Mouse (Mus musculus) frontal cortex, adult (tissue): ENCODE data around the gene Ehd3.

ENCODE experiments used
- ATAC-seq: cut with Nextera tagmentation; 2 replicates; pipeline ENCODE4 v1.9.2; 2017; ENCODE audit warnings: mild to moderate bottlenecking, moderate library complexity, mixed read lengths; ENCODE audit not compliant: low TSS enrichment

The Ehd3 gene

DNA sequence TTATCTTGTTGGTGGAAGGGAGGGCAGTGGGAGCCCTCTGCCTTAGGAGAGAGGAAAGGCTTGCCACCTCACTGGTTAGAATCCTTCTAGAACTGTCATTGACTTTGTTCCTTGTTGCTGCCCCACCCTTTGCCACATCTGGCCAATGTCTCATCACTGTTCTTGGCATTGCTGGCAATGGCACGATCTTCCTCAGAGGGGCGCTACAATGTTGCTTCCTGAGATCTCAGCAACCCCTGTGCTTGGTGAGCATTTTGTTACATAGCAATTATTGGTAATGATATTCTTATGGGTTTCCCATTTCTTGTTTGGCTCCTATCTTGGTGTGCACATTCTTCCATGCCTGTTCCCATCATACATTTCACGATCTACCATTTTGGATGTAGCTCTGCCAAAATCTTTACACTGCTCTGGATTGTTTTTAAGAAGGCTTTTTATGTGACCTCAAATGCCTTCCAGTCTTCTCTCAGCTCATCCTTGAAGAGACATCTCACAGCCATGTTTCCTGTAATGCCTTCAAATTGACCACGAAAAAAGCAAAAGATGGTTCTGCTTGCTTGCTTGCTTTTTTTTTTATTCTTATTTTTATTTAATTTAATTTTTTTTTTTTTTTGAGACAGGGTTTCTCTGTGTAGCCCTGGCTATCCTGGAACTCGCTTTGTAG lies at the start of gene Ehd3:
Ehd3 (plus strand) TSS at position 614 of the 664 bp plus-strand sequence.
- no peak for ATAC-seq

DNA sequence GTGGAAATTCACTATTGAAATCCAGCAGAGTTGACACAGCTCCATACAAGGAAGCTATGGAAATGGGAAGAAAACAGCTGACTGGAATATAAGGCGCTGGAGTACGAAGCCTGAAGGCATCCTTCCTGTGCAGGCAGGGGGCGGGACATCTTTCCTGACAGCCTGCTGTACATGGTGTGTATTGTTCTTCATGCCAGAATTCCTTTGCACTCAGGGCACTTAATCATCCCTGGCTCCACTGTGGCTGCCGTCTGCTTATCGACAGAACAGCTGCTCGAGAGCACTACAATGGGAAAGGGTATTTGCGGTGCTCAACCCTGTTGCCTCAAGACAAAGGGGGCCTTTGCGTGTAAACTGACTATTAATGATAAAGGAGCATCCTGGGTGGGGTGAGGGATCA lies 33.0 kb upstream of the Ehd3 start:
- ATAC-seq = peak; percentile 81

DNA sequence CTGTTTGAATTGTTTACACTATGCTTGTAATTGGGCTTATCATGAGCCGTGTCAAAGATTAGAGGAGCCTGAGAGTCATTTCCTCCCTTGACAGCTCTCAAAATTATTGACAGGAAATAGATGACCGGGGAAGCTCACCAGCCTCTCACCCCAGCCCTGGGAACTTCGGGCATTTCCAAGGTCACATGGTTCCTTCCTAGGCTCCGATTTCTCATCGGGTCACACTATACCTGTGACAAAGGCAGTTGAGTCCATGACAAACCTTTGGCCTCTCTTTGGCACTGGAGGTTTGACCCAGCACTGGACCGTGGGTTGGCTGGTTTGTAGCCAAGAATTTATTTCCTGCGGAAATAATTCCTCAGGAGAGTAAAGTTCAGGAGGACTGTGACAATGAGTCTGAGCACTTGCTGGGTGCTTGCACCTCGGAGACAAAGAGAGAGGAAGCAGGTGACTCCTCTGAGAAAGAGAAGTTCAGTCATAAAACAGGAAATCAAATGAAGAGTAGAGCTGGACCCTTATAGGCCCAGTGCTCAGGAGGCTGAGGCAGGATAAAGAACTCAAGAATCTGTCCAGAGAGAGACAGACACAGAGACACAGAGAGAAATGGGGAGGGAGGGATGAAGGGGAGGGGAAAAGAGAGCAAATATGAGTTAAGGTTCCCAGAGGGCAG lies 17.2 kb upstream of the Ehd3 start:
- ATAC-seq = no peak

DNA sequence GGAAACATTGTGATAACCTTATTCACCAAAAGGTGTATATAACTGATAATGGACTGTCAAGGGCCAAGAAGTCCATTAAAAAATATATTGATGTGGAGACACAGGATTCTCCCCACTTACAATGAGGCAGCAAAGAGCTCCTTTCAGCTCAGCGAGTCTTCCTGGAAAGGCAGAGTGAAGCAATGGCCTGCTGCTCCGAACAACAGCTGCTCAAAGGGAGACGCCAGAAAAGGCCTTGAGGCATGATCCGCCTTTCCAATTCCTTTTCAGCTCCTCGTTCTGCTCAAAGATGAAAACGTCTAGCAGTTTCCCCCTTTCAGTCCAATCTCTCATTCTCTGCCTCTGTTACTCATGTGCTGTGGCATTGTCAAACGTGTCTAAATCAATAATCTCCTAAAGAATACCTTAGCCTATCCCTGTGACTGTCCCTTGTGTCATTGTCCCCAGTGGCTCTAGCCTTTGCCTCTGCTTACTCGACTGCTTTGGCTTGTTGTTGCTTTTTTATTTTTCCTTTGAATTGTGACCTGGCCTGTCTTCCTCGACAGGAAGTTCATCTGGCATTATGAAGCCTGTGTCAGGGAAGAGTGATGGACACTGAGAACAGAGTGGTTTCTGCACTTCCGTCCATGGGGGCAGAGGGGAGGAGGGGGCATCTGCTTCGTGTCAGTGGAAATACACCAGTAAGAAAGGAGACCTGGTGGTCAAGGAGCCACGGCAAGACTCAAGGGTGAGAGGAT lies 13.5 kb upstream of the Ehd3 start:
- ATAC-seq = no peak

DNA sequence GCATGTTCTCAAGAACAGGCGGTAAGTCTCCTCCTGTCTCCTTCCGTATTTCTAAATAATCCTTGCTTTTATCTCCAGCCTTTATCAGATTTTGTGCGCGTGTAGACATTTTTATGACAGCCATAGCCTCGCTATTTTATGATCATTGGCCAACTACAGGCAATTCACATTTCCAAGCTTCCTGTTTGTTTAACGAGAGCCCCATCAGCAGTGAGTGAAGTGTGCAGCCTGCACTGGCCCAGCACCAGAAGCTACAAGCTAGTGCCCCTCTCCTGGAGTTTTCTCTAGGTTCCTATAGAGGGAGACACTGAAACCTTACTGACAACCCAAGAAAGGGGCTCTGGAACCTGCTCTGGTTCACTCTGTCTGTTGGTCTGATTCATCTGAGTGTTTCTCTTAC lies 7.1 kb upstream of the Ehd3 start:
- no peak for ATAC-seq

DNA sequence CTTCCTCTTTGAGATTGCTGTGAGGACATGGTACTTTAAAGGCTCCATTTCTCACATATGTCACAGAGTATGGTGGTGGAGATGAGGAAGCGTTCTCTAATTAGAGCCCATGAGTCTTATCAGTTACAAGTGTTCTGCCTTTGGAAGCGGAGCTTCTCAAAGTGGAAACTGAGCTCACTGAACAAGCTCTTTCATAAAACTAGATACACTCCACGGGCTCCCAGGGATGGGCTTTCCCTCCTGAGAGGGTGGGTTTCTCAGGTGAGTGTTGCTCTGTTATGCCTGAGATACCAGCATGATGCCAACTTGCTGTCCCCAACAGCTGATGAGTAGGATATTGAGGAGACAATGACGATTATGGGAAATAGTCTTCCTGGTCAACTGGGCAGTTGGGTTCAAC lies 6.2 kb upstream of the Ehd3 start:
- no peak for ATAC-seq

DNA sequence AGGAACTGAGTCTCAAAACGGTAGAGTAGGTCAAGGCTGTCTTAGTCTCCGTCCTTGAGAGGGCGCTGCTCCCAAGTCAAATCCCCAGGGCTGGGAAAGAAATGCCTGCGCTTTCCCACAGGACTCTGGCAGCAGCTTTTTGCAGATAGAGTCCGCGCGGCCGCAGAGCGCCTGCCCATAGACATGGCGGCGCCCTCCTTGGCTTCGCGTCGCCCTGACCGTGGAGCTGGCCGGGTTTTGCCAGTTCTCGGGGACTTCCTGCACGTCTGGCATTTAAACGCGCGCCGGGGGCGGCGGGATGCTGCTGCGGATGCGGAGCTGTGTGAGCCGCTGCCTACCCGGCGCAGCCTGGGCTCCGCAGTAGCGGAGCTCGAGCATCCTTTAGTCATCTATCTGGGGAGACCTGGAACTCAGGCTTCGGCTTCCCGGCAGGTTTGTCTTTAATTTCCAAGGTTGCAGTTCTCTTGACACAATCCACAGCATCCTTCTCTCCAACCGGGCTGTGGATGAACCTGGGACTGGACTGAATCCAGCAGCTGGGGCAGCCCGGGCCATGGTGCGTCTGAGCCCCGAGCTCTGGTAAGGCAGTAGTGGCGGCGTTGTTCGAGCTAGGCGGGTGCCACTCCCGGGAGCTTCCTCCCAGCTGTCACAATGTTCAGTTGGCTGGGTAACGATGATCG lies 798 bp downstream of the Ehd3 start:
- peak; percentile 97 for ATAC-seq

DNA sequence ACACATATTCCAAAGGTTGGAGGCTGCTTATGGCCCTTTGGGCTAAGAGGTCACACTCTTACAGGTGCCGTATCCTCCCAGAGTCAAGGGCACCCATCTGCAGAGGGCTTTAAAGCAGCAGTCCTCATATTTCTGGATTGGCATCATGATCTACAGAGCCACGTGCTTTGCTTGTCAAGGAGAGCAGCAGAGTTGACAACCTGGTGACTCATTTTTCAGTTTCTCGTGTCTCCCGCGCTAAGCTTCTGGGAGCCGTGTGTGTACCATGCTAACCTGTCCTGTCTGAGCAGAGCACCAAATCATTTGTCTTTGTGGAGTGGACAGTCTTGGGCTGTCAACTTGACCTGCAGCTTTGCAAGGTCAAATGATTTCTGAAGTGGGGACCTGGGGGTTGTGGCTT lies 2.4 kb downstream of the Ehd3 start:
- no peak for ATAC-seq

DNA sequence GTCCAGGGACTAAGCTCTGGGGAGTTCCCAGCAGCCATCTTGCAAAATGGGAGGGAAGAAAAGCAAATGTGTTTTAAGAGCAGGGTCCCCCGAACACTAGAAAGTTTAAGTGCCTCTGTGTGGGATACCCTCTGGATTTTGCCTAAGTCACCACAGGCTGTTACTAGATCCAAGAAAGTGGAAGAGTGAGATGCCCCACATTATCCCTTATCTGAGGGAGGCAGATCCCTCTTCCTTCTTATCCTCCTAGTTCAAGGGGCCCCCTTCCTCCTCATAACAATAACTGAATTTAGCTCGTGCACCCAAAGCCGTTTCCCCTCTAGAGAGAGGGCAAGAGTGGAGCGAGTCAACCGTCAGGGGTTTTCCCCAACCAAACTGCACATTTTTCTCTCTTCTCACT lies 3.3 kb downstream of the Ehd3 start:
- ATAC-seq = no peak

DNA sequence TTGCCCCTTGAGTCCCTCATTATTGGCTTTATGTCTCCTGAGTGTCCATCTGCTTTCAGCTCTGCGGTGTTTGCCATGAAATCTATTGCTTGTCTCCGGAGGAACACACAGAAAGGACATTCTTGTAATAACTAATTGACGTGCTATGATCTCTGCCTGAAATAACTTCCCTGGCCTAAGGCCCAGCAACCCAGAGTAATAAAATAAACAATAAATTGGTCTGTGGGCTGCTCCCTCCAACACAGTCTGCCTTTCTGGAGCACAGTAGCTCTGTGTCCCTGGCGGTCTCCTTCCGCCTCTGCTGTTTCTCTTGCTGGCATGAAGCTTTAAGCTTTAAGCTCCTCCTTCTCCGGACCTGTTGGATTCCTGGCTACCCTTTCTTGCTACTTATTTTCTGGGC lies 4.5 kb downstream of the Ehd3 start:
- no peak for ATAC-seq

DNA sequence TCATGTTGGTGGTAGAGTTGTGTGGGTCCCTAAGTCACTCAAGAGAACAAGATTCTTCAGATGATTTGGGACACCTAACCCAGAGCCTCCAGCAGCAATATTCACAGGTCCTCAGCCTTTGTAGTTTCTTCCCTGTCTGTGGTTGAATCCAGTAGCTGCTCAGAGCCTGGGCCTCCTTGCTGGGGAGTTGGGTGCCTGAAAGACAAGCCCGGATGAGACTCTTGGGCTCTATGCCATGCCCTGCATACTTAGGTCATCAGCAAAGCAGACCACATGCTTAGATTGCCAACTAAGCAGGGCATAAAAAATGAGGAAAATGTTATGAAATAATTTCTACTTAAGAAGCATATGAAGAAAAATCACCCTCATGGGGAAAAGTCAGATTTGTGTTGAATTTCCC lies 6.9 kb downstream of the Ehd3 start:
- no peak for ATAC-seq

DNA sequence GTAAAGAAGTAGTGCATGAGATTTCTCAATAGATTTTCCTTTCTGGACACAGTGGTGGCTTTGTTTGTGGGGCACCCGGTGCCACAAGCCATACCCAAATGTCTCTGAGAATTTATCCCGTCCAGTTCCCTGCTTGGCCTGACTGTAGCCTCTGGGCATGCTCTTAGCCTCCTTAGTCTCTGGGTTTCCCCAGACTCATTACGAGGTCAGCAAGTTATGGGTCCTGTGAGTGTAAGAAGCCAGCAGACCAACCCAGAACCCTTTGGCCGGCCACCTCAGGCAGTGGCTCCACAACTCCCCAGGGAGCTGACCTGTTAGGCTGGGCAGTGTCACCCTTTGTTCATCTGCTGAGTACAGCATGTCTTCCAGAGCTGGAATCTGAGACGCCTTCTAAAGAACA lies 7.6 kb downstream of the Ehd3 start:
- no peak for ATAC-seq

DNA sequence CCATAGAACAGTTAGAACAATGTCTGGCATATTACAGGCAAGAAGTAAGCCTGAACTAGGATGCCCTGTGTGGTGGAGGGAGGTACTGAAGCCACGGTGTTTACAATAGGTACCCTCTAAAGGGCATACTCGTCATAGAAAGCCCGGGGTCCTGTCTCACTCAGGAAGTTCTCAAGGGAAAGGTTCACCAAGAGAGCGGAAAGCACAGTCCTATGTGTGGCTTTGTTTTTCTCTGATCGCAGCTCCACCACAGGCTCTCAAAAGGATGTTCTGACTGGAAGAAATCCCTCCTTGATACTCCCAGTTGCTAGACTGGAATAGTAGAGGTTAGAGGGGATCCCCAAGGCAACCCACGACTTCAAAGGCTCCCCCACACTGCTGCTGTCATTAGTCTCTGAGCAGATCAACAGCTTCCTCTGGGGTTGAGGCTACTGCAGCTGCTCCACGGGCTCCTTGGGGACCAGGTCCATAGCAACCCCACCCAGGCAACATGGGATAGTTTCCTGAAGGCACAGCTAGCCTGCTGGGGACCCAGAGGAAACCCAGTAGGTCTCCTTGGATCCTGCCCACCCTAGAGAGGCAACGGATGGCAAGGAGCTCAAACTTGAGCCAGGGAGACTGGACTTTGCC lies 9.2 kb downstream of the Ehd3 start:
- no peak for ATAC-seq

DNA sequence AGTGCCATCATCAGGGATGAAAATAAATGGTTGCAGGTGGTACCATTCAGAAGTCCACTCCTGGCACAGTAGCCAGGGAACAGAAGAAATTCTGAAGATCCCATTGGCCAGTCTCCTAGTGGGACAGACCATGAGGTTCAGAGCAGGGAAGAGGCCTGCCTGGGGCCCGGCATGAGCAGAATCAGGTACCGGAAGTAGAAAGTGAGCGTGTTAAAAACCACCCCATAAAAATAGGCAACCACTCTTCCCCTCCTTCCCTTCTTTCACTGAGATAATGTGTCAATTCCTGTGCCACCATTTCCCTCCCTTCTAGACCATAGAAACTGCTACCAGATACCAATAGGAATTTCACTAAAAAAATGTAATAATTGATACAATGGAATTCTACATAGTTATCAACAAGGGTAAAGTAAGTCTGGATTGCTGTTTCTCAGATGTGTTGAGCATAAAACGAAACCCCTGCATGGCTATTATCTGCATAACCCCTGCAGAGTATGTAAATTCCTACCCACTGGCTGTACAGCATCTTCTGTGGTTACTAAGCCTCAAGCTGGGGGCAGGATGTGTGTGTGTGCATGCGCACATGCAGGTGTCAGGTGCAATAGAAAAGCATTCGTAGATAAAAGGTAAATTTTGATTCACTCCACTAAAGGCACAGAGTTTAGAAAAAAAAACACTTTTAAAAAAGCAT lies 10.7 kb downstream of the Ehd3 start:
- no peak for ATAC-seq

DNA sequence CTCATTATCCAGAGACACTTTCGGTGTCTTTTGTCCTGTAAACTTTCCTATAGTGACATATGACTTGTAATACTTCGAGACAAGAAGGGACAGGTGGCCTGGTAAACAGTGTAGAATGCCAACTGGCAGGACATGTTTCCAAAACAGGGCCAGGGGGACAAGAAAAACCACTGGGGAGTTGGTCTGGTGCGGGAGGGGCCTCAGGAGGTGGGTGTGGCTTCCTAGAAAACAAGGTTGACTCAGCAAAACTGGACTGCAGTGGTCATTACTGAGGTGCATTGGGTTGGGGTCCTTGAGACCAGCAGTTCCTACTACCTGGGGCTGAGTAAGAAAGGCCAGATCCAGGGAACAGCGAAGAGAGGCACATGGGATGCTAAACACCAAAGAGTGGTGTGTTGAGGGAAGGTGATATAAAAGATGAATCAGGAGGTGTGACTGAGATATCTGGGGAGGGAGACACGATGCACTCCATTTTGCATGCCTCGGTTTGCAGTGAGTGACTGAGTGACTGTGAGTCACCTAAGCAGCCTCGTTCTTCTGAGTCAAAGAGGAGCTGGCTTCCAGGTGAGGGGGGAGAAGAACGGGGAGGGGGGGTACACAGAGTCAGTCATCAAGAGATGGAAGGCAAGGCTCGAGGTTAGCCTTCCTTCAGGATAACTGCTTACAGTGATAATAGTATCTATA lies 13.9 kb downstream of the Ehd3 start:
- ATAC-seq = peak; percentile 35; the same call in 1 of the 2 replicates

DNA sequence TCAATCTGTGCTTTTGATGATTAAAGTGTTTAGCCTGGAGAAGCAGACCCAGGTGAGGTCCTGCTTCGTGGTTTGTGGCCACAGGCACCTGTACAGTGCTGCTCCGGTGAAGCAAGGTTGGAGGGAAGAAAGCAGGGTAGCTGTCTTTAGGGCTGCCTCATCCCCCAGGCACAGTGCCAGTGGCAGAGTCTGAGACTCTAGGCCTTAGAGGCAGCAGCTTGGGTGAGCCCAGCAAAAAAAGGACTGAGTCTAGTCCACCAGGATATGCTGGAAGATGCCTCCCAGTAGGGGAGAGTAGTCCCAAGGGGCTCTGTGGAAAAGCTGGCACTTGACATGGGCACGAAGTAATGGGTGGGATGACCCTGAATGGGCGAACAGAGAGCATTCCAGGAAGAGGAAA lies 15.0 kb downstream of the Ehd3 start:
- no peak for ATAC-seq

DNA sequence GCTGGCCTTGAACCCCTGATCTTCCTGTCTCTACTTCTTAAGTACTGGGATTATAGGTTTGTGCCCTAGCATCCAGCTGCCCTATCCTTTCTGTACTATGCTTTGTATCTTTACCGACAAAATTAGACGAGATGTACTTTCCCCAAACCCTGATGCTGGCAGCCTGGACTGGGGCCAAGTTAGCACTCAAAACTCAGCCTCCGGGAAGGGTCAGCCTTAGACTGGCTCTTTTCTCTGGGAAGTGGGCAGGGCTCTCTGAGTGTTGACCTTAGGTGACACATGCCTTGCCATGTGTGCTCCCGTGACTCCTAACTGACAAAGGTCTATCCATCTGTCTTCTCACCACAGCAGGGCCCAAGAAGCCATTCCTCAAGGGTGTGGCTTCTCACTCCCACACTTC lies 16.8 kb downstream of the Ehd3 start:
- no peak for ATAC-seq

DNA sequence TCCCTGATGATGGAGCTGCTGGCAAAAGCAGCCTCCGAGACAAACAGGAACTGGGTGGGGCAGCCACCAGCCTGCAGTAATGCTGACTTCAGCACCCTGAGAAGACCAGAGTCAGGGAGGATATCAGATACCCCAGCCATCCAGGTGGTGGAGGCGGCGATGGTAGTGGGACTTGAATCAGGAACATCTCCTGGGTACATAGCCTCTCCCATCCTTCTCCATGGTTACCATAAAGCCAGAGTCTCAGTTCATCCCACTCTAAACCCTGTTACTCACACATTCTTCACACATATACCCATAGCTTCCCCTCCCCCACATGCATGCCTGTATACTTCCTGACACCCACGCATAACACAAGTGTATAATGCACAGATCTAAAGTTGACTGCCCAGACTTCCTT lies 18.3 kb downstream of the Ehd3 start:
- peak; percentile 57 for ATAC-seq

DNA sequence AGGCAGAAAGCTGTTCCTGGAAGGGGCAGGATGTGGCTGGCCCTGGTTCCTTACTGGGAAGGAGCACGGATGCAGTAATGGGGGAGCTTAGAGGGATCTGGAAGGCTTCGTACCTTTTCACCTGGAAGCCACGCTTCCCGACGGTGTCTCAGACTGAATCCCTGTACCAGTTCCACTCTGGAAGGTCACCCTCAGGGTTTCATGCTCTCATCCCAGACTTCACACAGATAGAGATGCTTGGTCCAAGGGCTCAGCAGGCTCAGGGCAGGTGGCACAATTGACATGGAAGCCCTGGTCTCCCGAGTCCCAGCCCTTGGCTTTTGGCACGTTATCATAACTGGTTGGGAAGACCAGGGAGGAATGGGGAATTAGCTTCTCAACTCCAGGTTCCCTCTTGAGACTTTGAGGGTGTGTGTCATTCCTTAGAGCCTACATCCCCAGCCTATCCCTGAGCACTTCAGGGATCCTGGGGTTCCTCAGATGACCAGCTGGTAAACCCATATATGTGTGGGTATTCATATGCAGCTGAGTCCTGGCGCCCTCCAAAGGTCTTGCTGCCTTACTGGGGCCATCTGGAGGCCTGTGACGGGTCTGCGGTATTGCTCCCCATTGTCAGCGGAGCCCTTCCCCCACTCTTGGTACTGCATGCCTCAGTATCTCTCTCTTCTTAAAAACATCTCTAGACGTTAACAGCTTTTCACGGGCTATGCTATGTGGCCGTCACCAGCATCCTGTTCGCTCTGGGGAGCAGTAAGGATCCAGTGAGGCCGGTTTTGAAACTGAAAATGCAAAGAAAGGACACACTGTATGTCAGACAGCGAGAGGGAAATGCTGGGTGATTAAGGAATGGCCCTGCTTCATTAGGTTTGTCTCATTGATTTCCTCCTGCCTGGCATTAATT lies 19.4 kb downstream of the Ehd3 start:
- ATAC-seq = no peak

DNA sequence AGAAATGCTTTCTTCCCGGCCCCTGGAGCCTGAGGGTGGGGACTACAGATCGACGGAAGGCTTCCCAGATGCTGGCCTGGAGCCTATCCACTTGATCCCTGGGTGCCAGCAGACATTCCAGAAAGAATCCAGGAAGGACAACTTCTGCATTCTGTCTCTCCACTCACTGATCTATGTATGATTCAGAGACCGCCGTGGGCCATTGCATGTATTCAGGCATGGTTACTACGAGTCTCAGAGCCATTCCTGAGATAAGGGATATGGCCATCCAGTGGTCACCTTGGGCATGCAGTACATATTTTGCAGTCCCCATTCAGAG lies 20.0 kb downstream of the Ehd3 start:
- no peak for ATAC-seq
